Mouse (Mus musculus) kidney, adult 2 months (tissue): ENCODE data around the gene Isoc2a.

Source experiments
- CTCF ChIP-seq: fragments of 200-500 bp; conservative IDR thresholded peaks from 2 replicates; pipeline ENCODE4 v1.5.1; 2011; ENCODE audit warnings: low read depth, mild to moderate bottlenecking, control low read depth, low read length, moderate library complexity, mixed read lengths; ENCODE audit not compliant: insufficient read depth, insufficient read length
- POLR2A ChIP-seq: fragments of 200-500 bp; IDR thresholded peaks from one replicate; pipeline ENCODE4 v1.6.1; 2011; ENCODE audit warnings: low read depth, low read length, control low read depth

GRCm38 (mm10) chr7:4844917-4845309, 32.0 kb upstream of the Isoc2a start:
- TF ChIP-seq POLR2A (no peak), CTCF (no peak)
